Mouse (Mus musculus) spleen, adult 18-20 months (tissue): ENCODE measurements at regions not wholly inside any gene's neighbourhood (a gene's known extent, or its start where the extent isn't known, plus 50 kb on each side); places are given as distances from the start of the nearest gene placed in this dataset.

Experiments used
- DNase-seq, 2 experiments: peaks; one replicate each; pipeline ENCODE4 v3.0.0; 2022; ENCODE audit warnings: mixed read lengths in 2 of 2

GRCm38 (mm10) chrX:13344701-13345100 is 63.9 kb downstream of the Ddx3x start:
- no peak for DNase-seq

GRCm38 (mm10) chrX:13345126-13345525 is 64.4 kb downstream of the Ddx3x start:
- DNase-seq = no peak

- DNase-seq = no peak
These were observed 65.4 kb downstream of the Ddx3x start for GRCm38 (mm10) chrX:13346011-13346631.

GRCm38 (mm10) chrX:13346696-13347026 is 65.9 kb downstream of the Ddx3x start:
- peak in 1 of 2 experiments; percentile 25 for DNase-seq

- DNase-seq = peak; percentile 29 to 50
These were observed 66.5 kb downstream of the Ddx3x start for GRCm38 (mm10) chrX:13347027-13347840.

GRCm38 (mm10) chrX:13348415-13348814 is 67.6 kb downstream of the Ddx3x start:
- no peak for DNase-seq

- no peak for DNase-seq
These were observed 69.7 kb downstream of the Ddx3x start for GRCm38 (mm10) chrX:13350461-13350860.

- no peak for DNase-seq
These were observed 76.5 kb downstream of the Ddx3x start for GRCm38 (mm10) chrX:13357149-13357783.

GRCm38 (mm10) chrX:13357973-13358372 is 77.2 kb downstream of the Ddx3x start:
- no peak for DNase-seq

- DNase-seq = no peak
These were observed 79.7 kb downstream of the Ddx3x start for GRCm38 (mm10) chrX:13360436-13360835.

- DNase-seq = no peak
These were observed 89.5 kb downstream of the Ddx3x start for GRCm38 (mm10) chrX:13370319-13370718.

GRCm38 (mm10) chrX:13372752-13373151 is 92.0 kb downstream of the Ddx3x start:
- no peak for DNase-seq

- no peak for DNase-seq
These were observed 79.6 kb upstream of the Nyx start for GRCm38 (mm10) chrX:13386354-13386753.

- DNase-seq = no peak
These were observed 67.4 kb upstream of the Nyx start for GRCm38 (mm10) chrX:13398466-13398865.

GRCm38 (mm10) chrX:13412726-13413125 is 53.2 kb upstream of the Nyx start:
- no peak for DNase-seq

GRCm38 (mm10) chrX:13413135-13413534 is 52.8 kb upstream of the Nyx start:
- DNase-seq = no peak
